Mouse (Mus musculus): ENCODE results near the gene Hmg20b. TPM values are rescaled to one million over a fixed set of nuclear protein-coding genes. Genes with fewer than 3 reads are reported as not detected.
A peak's percentile ranks its signal among the peaks of the same experiment; 100 is the strongest.

Gene Hmg20b
- total RNA-seq, 2 experiments from 2014 or later = 24.4 to 49.9 TPM

- ATAC-seq (replicated peaks; ENCODE audit: low FRiP score, poor library complexity, severe bottlenecking) = no peak
These were observed 29.6 kb upstream of the Hmg20b start for GRCm38 (mm10) chr10:81379809-81380378.

- no peak for ATAC-seq (replicated peaks; ENCODE audit: low FRiP score, poor library complexity, severe bottlenecking)
These were observed 28.9 kb upstream of the Hmg20b start for GRCm38 (mm10) chr10:81379183-81379553.

GRCm38 (mm10) chr10:81378553-81379182, 28.4 kb upstream of the Hmg20b start:
- ATAC-seq (replicated peaks; ENCODE audit: low FRiP score, poor library complexity, severe bottlenecking) = peak; percentile 68

GRCm38 (mm10) chr10:81377793-81378552, 27.7 kb upstream of the Hmg20b start, which contains the start of gene Fzr1:
TSS of gene Fzr1 (minus strand) at chr10:81378516.
- ATAC-seq (replicated peaks; ENCODE audit: low FRiP score, poor library complexity, severe bottlenecking) = no peak

GRCm38 (mm10) chr10:81377362-81377664, 27.0 kb upstream of the Hmg20b start:
- ATAC-seq (replicated peaks; ENCODE audit: low FRiP score, poor library complexity, severe bottlenecking) = no peak

GRCm38 (mm10) chr10:81376561-81377361, 26.5 kb upstream of the Hmg20b start:
- ATAC-seq (replicated peaks; ENCODE audit: low FRiP score, poor library complexity, severe bottlenecking) = 0 out of 2 replicates have a peak, but pooled peaks have one; percentile 10

GRCm38 (mm10) chr10:81375322-81375721, 25.0 kb upstream of the Hmg20b start:
- ATAC-seq (replicated peaks; ENCODE audit: low FRiP score, poor library complexity, severe bottlenecking) = no peak

GRCm38 (mm10) chr10:81367207-81367495, 16.9 kb upstream of the Hmg20b start:
- no peak for ATAC-seq (replicated peaks; ENCODE audit: low FRiP score, poor library complexity, severe bottlenecking)

GRCm38 (mm10) chr10:81366477-81367206, 16.4 kb upstream of the Hmg20b start:
- 0 out of 2 replicates have a peak, but pooled peaks have one; percentile 0 for ATAC-seq (replicated peaks; ENCODE audit: low FRiP score, poor library complexity, severe bottlenecking)

GRCm38 (mm10) chr10:81365672-81366476, 15.6 kb upstream of the Hmg20b start, which contains the start of gene 4930404N11Rik:
TSS of gene 4930404N11Rik (minus strand) at chr10:81365816.
- ATAC-seq (replicated peaks; ENCODE audit: low FRiP score, poor library complexity, severe bottlenecking) = peak; percentile 3

GRCm38 (mm10) chr10:81365073-81365472, 14.8 kb upstream of the Hmg20b start:
- peak; percentile 9 for ATAC-seq (replicated peaks; ENCODE audit: low FRiP score, poor library complexity, severe bottlenecking)

GRCm38 (mm10) chr10:81364666-81365065, 14.4 kb upstream of the Hmg20b start:
- ATAC-seq (replicated peaks; ENCODE audit: low FRiP score, poor library complexity, severe bottlenecking) = 0 out of 2 replicates have a peak, but pooled peaks have one; percentile 0

GRCm38 (mm10) chr10:81363436-81364346, 13.4 kb upstream of the Hmg20b start:
- ATAC-seq (replicated peaks; ENCODE audit: low FRiP score, poor library complexity, severe bottlenecking) = no peak

- ATAC-seq (replicated peaks; ENCODE audit: low FRiP score, poor library complexity, severe bottlenecking) = peak; percentile 66
These were observed 12.2 kb upstream of the Hmg20b start for GRCm38 (mm10) chr10:81362336-81362949.

- no peak for ATAC-seq (replicated peaks; ENCODE audit: low FRiP score, poor library complexity, severe bottlenecking)
These were observed 10.4 kb upstream of the Hmg20b start for GRCm38 (mm10) chr10:81360721-81361120.

GRCm38 (mm10) chr10:81358841-81359240, 8.6 kb upstream of the Hmg20b start:
- ATAC-seq (replicated peaks; ENCODE audit: low FRiP score, poor library complexity, severe bottlenecking) = no peak

GRCm38 (mm10) chr10:81358209-81358608, 7.9 kb upstream of the Hmg20b start:
- no peak for ATAC-seq (replicated peaks; ENCODE audit: low FRiP score, poor library complexity, severe bottlenecking)

All from erythroid progenitor cell, adult 5-6 weeks (primary cell).